Mouse (Mus musculus) limb, embryonic 14.5 days (tissue): ENCODE measurements around the gene Smyd2. TPM values are rescaled to one million over a fixed set of nuclear protein-coding genes. Genes with fewer than 3 reads are reported as not detected.

ENCODE experiments used
- ATAC-seq: fragments of 200-750 bp; cut with Nextera tagmentation; 2 replicates; pipeline ENCODE4 v1.8.0; 2017; ENCODE audit warnings: low read depth, moderate number of reproducible peaks, moderate TSS enrichment; ENCODE audit not compliant: low FRiP score
- DNase-seq: peaks from one replicate; pipeline ENCODE4 v3.0.0-alpha.2; 2015; ENCODE audit warnings: low spot score
- H3K27ac ChIP-seq: fragments of 300-500 bp; sonication (generic); replicated peaks from 2 replicates; pipeline ENCODE4 v1.5.1; 2014; ENCODE audit warnings: low read depth, mild to moderate bottlenecking, low read length, moderate library complexity, mixed read lengths
- H3K27me3 ChIP-seq: fragments of 300-500 bp; sonication (generic); 2 replicates; pipeline ENCODE4 v1.6.1; 2014; ENCODE audit warnings: low read length, mixed read lengths; ENCODE audit not compliant: control insufficient read depth, insufficient read depth
- H3K36me3 ChIP-seq: fragments of 300-500 bp; sonication (generic); 2 replicates; pipeline ENCODE4 v1.6.1; 2014; ENCODE audit warnings: mild to moderate bottlenecking, low read length, moderate library complexity, mixed read lengths; ENCODE audit not compliant: control insufficient read depth, insufficient read depth
- H3K4me1 ChIP-seq: fragments of 300-500 bp; sonication (generic); 2 replicates; pipeline ENCODE4 v1.6.1; 2014; ENCODE audit warnings: antibody characterized with exemption, low read length, mixed read lengths; ENCODE audit not compliant: control insufficient read depth, insufficient read depth
- H3K4me2 ChIP-seq: fragments of 300-500 bp; sonication (generic); replicated peaks from 2 replicates; pipeline ENCODE4 v1.6.1; 2014; ENCODE audit warnings: low read depth, mild to moderate bottlenecking, low read length, moderate library complexity; ENCODE audit not compliant: severe bottlenecking
- H3K4me3 ChIP-seq: fragments of 300-500 bp; sonication (generic); replicated peaks from 2 replicates; pipeline ENCODE4 v1.5.1; 2014; ENCODE audit warnings: low read length
- H3K9ac ChIP-seq: fragments of 300-500 bp; sonication (generic); 2 replicates; pipeline ENCODE4 v1.6.1; 2014; ENCODE audit warnings: mild to moderate bottlenecking, low read depth, low read length, moderate library complexity; ENCODE audit not compliant: severe bottlenecking
- H3K9me3 ChIP-seq: fragments of 300-500 bp; sonication (generic); 2 replicates; pipeline ENCODE4 v1.6.1; 2016; ENCODE audit warnings: low read length; ENCODE audit not compliant: control insufficient read depth
- POLR2A ChIP-seq: fragments of 200-500 bp; IDR thresholded peaks from 2 replicates; pipeline ENCODE4 v1.8.0; 2012; ENCODE audit warnings: inconsistent platforms, mild to moderate bottlenecking, moderate library complexity, borderline replicate concordance; ENCODE audit not compliant: insufficient read depth, insufficient read length; ENCODE audit errors: extremely low read depth
- WGBS: fragments of 180-500 bp; shearing (Covaris S2); extraction: QIAGEN DNeasy Blood & Tissue Kit; methylation state at CpG from one replicate; pipeline ENCODE4 v1.1.7; 2014; 5-methylcytosine and 5-hydroxymethylcytosine counted together
- polyA plus RNA-seq, 2 experiments: library from polyadenylated mRNA; depleted of rRNA in 1 of 2; stranded (reverse) in 1 of 2; unstranded in 1 of 2; fragments of >200 nt; fragmentation: Nextera tagmentation in 1 of 2; extraction: Ambion mirVana in 1 of 2; gene quantifications; 2 replicates each; pipeline versions ENCODE4 v1.2.1 to v1.2.3; 2012 to 2014

The Smyd2 gene
- polyA plus RNA-seq, 2 experiments: 94.5 to 108 TPM

DNA sequence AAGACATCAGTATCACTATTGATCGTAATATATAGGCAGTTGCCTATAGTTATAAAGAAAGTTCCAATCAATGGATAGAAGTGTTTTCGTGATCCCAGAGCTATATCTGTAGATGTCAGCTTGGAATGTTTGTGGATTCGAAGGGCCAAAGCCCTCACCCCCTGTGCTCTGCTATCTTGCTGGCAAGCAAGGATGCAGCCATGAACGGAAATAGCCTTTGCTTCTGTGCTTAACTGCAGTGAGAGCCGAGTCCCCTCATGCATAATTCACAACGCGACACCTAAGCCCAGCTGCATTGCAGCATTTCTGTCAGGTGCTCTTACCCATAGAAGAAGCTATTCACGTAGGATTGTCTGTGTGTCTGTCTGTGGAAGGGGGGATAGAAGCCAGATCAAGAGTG, 4.1 kb upstream of the Smyd2 start:
- Histone ChIP-seq H3K4me2 (no peak overlapping the region), H3K27ac (no peak overlapping the region), H3K9me3 (no peaks in the 10 kb centered on the region), H3K27me3 (no peaks in the 10 kb centered on the region), H3K9ac (no peak overlapping the region), H3K4me1 (peaks cover 4% of the 10 kb centered on the region), H3K36me3 (no peaks in the 10 kb centered on the region), H3K4me3 (no peak overlapping the region)
- no peak for TF ChIP-seq POLR2A
- 71% methylated on average over 8 of the region's 8 CpGs for WGBS
- DNase-seq (no peak), ATAC-seq (no peak)

DNA sequence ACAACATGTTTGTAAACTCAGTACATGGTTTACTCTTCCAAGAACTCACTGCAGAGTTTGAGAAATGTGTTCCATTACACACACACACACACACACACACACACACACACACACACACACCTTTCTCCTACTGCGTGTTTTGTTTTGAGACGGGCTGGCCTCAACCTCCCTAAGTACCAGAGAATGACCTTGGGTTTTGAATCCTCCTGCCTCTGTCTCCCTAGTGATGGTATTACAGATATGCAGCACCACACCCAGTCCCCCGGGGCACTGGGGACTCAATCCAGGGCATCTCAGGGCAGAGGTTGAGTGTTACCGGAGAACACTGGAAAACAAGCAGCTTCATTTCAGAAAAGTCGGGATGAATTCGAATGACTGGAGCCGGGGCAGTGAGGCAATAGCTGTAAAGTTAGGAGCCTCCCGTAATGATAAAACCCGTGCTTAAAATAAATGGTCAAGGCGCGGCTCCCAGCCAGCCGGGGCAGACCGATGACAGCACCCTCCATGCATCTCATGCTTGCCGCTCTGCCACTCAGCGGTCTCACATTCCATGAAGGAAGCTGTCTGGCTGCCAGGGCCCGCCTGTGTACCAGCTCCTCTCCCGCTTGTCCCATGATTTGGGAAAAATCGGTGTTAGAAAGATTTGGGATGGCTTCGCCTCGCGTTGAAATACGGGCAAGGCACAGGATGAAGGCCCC, 1.9 kb upstream of the Smyd2 start:
- Histone ChIP-seq H3K36me3 (no peaks in the 10 kb centered on the region), H3K4me2 (no peak overlapping the region), H3K9me3 (no peaks in the 10 kb centered on the region), H3K9ac (no peak overlapping the region), H3K27me3 (no peaks in the 10 kb centered on the region), H3K4me3 (no peak overlapping the region), H3K4me1 (peaks cover 16% of the 10 kb centered on the region), H3K27ac (no peak overlapping the region)
- 76% methylated on average over 22 of the region's 22 CpGs for WGBS
- no peak for TF ChIP-seq POLR2A
- ATAC-seq: no peak
- DNase-seq: no peak

DNA sequence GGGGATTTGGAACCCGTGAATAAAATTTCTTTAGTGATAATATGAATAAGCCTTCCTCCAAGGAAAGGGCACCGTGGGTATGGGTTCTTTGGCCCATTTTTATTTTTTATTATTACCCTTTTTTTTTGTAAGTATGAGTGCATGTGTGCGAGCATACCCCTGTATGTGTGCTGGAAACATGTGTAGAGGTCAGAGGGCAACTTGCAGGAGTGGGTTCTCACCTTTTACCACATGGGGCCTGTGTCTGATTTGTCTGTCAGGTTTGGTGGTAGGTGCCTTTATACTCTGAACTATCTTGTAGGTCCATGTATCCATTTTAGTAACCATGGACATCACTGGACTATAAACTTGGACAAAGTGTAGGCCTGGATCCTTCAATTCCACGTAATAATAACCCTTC, 994 bp upstream of the Smyd2 start:
- no peak for TF ChIP-seq POLR2A
- ATAC-seq (no peak), DNase-seq (no peak)
- Histone ChIP-seq H3K36me3 (no peaks in the 10 kb centered on the region), H3K9ac (no peak overlapping the region), H3K27me3 (no peaks in the 10 kb centered on the region), H3K4me2 (no peak overlapping the region), H3K4me1 (peaks cover 16% of the 10 kb centered on the region), H3K4me3 (no peak overlapping the region), H3K9me3 (no peaks in the 10 kb centered on the region), H3K27ac (no peak overlapping the region)
- WGBS: 62% methylated on average over 4 of the region's 4 CpGs

DNA sequence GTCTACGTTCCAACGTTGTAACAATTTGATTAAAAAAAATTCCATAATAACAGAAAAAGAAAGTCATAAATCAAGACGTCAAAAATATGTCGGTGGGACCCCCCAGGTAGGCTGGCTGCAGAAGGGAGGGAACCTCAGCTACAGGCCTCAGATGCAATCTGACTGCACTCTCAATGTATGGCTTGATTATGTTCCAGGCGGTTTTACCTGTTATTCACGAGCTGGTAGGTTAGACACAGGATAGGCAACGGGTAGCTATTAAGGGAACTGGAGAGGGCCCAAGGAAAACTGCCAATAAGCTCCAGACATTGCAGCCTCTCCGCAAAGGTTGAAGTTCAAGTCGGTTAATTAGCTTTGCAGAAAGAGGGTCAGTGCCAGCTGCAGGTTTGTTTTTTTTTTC, 558 bp upstream of the Smyd2 start:
- H3K27ac ChIP-seq: no peak overlapping the region
- peak overlapping the region; percentile 87 for H3K9ac ChIP-seq
- 7% methylated on average over 9 of the region's 9 CpGs for WGBS
- ATAC-seq (0 out of 2 replicates have a peak, but pooled peaks have one; percentile 6), DNase-seq (peak; percentile 35)
- H3K9me3 ChIP-seq: no peaks in the 10 kb centered on the region
- H3K27me3 ChIP-seq: no peaks in the 10 kb centered on the region
- H3K4me1 ChIP-seq: peaks cover 16% of the 10 kb centered on the region
- no peaks in the 10 kb centered on the region for H3K36me3 ChIP-seq
- peak overlapping the region; percentile 98 for H3K4me2 ChIP-seq
- no peak for TF ChIP-seq POLR2A
- peak overlapping the region; percentile 78 for H3K4me3 ChIP-seq

DNA sequence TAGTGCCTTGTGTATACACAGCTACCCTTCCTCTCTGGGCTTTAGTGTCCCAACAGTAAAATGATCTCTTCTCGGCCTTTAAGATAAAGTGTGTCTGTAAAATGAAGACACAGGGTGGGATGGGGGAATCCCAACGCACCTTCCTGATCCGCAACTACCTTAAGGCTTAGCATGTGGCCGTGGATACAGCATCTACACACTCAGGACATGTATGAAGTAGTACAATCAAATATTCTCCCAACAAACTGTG, 670 bp downstream of the Smyd2 start:
- no peak for TF ChIP-seq POLR2A
- DNase-seq: no peak
- Histone ChIP-seq H3K9me3 (no peaks in the 10 kb centered on the region), H3K27me3 (no peaks in the 10 kb centered on the region), H3K36me3 (no peaks in the 10 kb centered on the region), H3K4me3 (peak overlapping the region; percentile 78), H3K4me1 (peaks cover 16% of the 10 kb centered on the region), H3K4me2 (peak overlapping the region; percentile 98), H3K9ac (peak overlapping the region; percentile 87), H3K27ac (no peak overlapping the region)
- 2% methylated on average over 4 of the region's 4 CpGs for WGBS
- no peak for ATAC-seq
